Mouse (Mus musculus): ENCODE measurements around the gene Nfix. TPM values are rescaled to one million over a fixed set of nuclear protein-coding genes. Genes with fewer than 3 reads are reported as not detected.

The Nfix gene
- total RNA-seq (2023) = 10 to 100 TPM in 1 of 2 experiments, 1 to 10 TPM in 1; 9.5 to 14.2 TPM

DNA sequence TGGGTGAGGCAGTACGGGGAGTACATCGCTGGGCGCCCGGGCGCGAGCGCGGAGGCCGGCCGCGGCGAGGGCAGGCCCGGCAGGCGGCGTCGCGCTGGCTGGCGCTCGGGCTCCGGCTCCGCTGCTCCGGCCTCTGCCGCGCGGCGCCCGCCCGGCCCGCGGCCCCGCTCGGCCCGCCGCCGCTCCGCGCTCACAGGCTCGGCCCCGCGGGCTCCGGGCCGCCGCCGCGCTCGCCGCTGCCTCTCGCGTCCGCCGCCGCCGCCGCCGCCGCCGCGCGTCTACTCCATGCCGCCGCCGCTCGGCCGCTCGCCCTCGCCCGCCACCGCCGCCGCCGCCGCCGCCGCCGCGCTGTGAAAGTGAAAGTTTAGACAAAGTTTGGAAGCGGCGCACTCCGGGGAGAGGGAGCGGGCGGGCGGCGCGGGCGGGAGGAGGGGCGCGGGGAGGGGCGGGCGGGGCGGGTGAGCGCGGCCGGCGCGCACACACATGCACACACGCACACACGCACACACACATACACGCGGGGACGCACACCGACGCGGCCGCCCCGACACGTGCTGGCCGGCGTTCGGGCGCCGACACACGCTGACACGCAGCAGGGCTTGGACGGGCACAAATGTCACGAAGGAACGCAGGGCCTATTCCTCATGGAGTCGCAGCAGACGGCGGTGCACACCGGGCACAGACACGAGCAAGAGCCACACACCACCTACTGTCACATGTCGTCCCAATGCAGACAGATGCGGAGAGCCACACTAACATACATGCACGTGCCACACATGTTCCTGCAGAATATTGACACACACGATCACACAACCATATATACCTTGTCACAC, at the start of gene Nfix:
Nfix (minus strand) TSS at position 346 of the 833 bp plus-strand sequence.

DNA sequence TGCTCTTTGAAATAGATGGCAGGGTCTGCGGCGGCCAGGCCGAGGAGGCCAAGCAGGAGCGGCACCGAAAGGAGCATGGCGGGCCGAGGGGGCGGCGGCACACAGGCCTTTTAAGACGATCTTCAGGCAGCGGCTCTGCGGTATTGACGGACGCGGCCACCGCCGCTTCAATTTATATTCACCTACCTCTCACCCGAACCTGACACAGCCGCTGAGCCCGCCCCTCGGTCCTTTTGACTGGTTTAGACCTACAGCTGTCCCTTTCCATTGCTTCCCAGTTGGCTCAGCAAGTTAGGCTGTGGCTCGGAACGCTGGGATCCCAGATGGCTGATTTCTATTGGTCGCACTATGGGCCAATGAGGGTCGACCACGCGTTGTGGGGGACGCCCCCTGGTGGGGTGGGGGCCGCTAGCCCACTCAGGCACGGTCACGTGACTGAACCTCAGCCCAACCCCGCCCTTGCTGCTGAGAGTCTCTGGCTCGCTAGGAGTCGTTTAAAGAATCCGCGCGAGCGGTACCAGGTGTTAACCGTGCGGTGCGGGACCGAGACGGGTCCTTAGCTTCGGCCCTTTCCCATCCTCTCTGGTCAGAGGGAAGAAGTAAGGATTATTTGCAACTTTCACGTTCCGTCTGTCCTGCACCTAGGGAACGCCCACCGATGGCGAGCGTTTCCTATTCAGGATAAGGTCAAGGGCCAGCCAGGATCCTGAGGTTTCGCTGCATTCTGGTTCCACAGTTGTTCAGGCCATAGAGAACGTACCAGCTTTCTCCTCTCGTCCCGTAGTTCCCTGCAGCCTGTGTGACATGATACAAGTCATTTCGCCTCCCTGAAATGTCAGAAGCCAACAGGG, 46.8 kb upstream of the Nfix start, which contains the start of gene Calr:
Calr (minus strand) TSS at position 213 of the 851 bp plus-strand sequence.

GRCm38 (mm10) chr8:84840248-84840999, 40.3 kb upstream of the Nfix start, which contains the start of gene Rad23a:
Gene Rad23a, minus strand, starts transcription at chr8:84840665.

GRCm38 (mm10) chr8:84831490-84831889, 31.3 kb upstream of the Nfix start, which contains the start of gene Gadd45gip1:
Gene Gadd45gip1, plus strand, starts transcription at chr8:84831522.

DNA sequence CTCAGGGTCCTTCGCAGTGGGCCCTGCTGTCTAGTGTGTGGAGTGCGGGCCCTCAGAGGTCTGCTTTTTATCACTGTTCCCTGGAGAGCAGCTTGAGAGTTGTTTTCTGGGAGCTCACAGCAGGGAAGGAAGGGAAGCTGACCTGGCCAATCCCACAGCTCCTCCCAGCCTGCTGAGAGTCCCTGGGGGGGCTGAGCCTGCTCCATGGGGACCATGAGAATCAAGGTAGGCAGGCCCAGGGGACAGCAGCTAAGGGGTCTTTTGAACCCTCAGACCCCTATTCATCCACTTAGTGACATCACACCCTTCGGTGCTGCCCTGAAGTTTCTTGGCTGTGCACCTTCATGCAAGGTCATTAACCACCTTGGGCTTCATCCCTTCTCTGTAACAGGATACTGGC, 22.6 kb upstream of the Nfix start, which contains the start of gene Dand5:
Dand5 (minus strand) TSS at position 101 of the 400 bp plus-strand sequence.

GRCm38 (mm10) chr8:84722850-84723570, 77.1 kb downstream of the Nfix start, which contains the start of gene G430095P16Rik:
Gene G430095P16Rik, plus strand, starts transcription at chr8:84723007.

GRCm38 (mm10) chr8:84700941-84701911, 98.9 kb downstream of the Nfix start, which contains the start of gene Lyl1:
Gene Lyl1, plus strand, starts transcription at chr8:84701457.

DNA sequence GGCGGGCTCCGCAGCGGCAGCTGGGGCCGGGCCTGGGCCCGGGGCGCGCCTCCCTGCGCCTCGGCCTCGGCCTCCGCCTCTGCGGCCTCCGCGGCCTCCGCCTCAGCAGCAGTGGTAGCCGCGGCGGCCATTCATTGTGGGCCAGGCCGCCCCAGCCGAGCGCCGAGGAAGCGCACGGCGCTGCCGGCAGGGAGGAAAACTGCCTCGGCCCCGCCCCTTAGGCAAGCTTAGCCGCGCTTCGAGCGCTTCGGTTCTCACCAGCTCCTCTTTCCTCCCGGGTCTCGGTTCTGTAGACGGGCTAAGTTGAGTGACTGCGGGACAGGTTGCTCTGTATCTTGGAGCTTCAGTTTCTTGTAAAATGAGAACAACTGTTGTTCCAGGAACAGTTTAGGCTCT, 112.4 kb downstream of the Nfix start, which contains the start of gene Nacc1:
Nacc1 (minus strand) TSS at position 158 of the 396 bp plus-strand sequence.

DNA sequence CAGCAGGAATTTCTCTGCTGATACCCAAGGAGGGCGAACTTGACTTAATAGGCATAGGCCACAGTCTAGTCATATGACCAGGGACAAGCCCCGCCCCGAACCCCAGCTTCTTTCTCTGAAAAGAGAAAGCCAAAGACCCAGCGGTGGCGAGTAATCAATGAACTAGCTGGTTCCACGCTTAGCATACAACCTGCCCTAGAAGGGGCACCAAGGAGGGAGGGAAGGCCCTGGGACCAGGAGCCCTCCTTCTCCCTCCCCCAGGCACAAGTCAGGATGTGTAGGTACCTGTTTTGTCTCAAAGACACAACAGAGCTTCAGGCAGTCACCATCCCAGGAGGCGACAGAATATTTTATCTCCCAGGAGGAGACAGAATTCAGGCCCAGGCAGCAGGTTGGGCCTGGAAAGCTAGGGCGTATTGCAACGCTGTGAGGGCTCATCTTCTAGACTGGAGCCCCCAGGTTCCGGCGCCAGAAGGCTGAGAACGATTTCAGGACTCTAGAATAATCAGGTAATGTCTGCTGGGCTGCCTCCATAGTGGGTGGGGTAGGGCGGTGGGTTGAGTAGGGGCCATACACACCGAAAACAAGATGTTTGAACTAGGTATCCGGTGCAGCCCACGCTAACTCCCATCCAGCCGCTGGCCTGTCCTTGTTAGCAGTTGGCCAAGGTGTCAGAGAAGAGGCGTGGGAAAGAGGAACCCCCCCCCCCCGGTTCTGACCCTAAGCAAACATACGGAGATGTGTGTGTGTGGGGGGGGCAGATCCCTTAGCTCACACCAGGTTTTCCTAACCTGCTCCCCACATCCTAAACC, 113.7 kb downstream of the Nfix start, which contains the start of gene Trmt1:
Trmt1 (plus strand) TSS at position 117 of the 812 bp plus-strand sequence.

GRCm38 (mm10) chr8:84662581-84663065, 137.5 kb downstream of the Nfix start, which contains the start of gene Ier2:
Gene Ier2, minus strand, starts transcription at chr8:84662852.

Other genes starting within 250 kb of the Nfix start
- gene Ier2, start 137.5 kb downstream of the Nfix start, total RNA-seq (2023) = 100 to 1,000 TPM; 200 TPM
- 100 to 1,000 TPM; 160 to 178 TPM for gene Trmt1, start 114.0 kb downstream of the Nfix start, total RNA-seq (2023)
- gene Nacc1, start 112.5 kb downstream of the Nfix start, total RNA-seq (2023) = 10 to 100 TPM; 50.6 to 58.0 TPM
- gene Lyl1, start 98.9 kb downstream of the Nfix start, total RNA-seq (2023) = 1 to 10 TPM in 1 of 2 experiments, under 1 TPM in 1; 0.53 to 1.6 TPM
- 10 to 100 TPM; 10.2 to 13.2 TPM for gene G430095P16Rik, start 77.3 kb downstream of the Nfix start, total RNA-seq (2023)
- gene Dand5, start 22.5 kb upstream of the Nfix start, total RNA-seq (2023) = 1 to 10 TPM; 4.3 TPM
- 10 to 100 TPM; 17.9 to 19.1 TPM for gene Gadd45gip1, start 31.2 kb upstream of the Nfix start, total RNA-seq (2023)
- gene Rad23a, start 40.3 kb upstream of the Nfix start, total RNA-seq (2023) = 10 to 100 TPM; 66.8 to 83.2 TPM
- 100 to 1,000 TPM; 469 to 498 TPM for gene Calr, start 46.6 kb upstream of the Nfix start, total RNA-seq (2023)
- gene Farsa, start 56.6 kb upstream of the Nfix start, total RNA-seq (2023) = 10 to 100 TPM; 82.8 to 83.0 TPM
- 1 to 10 TPM; 3.1 to 6.1 TPM for gene Syce2, start 71.8 kb upstream of the Nfix start, total RNA-seq (2023)
- 10 to 100 TPM; 24.0 to 27.5 TPM for gene Gcdh, start 93.6 kb upstream of the Nfix start, total RNA-seq (2023)
- gene Klf1, start 101.6 kb upstream of the Nfix start, total RNA-seq (2023) = 1 to 10 TPM; 1.5 to 3.6 TPM
- gene Dnase2a, start 108.2 kb upstream of the Nfix start, total RNA-seq (2023) = 10 to 100 TPM in 1 of 2 experiments, 1 to 10 TPM in 1; 7.9 to 10.2 TPM
- gene Mast1, start 137.0 kb upstream of the Nfix start, total RNA-seq (2023) = under 1 TPM; 0.24 to 0.41 TPM
- gene Rtbdn, start 146.6 kb upstream of the Nfix start, total RNA-seq (2023) = not detected
- not detected for gene Gm49661, start 169.1 kb upstream of the Nfix start, total RNA-seq (2023)
- 10 to 100 TPM; 55.9 to 62.7 TPM for gene Prdx2, start 169.2 kb upstream of the Nfix start, total RNA-seq (2023)
- gene Rnaseh2a, start 169.4 kb upstream of the Nfix start, total RNA-seq (2023) = 10 to 100 TPM; 29.4 to 43.7 TPM
- gene Junb, start 178.4 kb upstream of the Nfix start, total RNA-seq (2023) = 1,000 to 10,000 TPM in 1 of 2 experiments, 100 to 1,000 TPM in 1; 984 to 1,316 TPM
- gene Hook2, start 190.3 kb upstream of the Nfix start, total RNA-seq (2023) = 1 to 10 TPM; 3.6 to 4.5 TPM
- gene Best2, start 214.2 kb upstream of the Nfix start, total RNA-seq (2023) = not detected
- gene Asna1, start 224.9 kb upstream of the Nfix start, total RNA-seq (2023) = 10 to 100 TPM; 54.4 to 59.1 TPM
- 100 to 1,000 TPM; 172 to 188 TPM for gene Trir, start 226.5 kb upstream of the Nfix start, total RNA-seq (2023)
- gene Tnpo2, start 236.6 kb upstream of the Nfix start, total RNA-seq (2023) = 10 to 100 TPM; 69.8 to 78.0 TPM